Mouse (Mus musculus): ENCODE measurements around the gene Prn. TPM values are rescaled to one million over a fixed set of nuclear protein-coding genes. Genes with fewer than 3 reads are reported as not detected.

The Prn gene
- polyA plus RNA-seq, 1 experiment from 2014 or later: not detected

- Histone ChIP-seq H3K36me3 (ENCODE audit: insufficient read depth, low read length) (0 out of 2 replicates have a peak, but pooled peaks cover 17% of the 10 kb centered on the region), H3K4me2 (replicated peaks; ENCODE audit: low read depth, low read length) (no peak overlapping the region), H3K27me3 (replicated peaks; ENCODE audit: insufficient read depth, low read length) (no peaks in the 10 kb centered on the region), H3K9ac (replicated peaks; ENCODE audit: low read depth) (no peak overlapping the region), H3K27ac (ENCODE audit: low read length) (no peak overlapping the region), H3K4me1 (ENCODE audit: insufficient read depth, low read depth, low read length) (no peaks in the 10 kb centered on the region; the same call in 1 of the 2 replicates), H3K4me3 (ENCODE audit: low read depth, low read length) (no peak overlapping the region), H3K9me3 (ENCODE audit: low read length) (no peaks in the 10 kb centered on the region)
- 66% methylated on average over 4 of the region's 4 CpGs for WGBS
- ATAC-seq (no peak), DNase-seq (ENCODE audit: low spot score) (no peak)
- no peak for TF ChIP-seq CTCF (IDR thresholded peaks at IDR 0.05)
- no peak for TF ChIP-seq EP300 (IDR thresholded peaks at IDR 0.05)
These were observed 83.4 kb downstream of the Prn start for GRCm38 (mm10) chr2:131993151-131993550.

- Histone ChIP-seq H3K9me3 (ENCODE audit: low read length) (no peaks in the 10 kb centered on the region), H3K27me3 (replicated peaks; ENCODE audit: insufficient read depth, low read length) (no peaks in the 10 kb centered on the region), H3K9ac (replicated peaks; ENCODE audit: low read depth) (no peak overlapping the region), H3K4me3 (ENCODE audit: low read depth, low read length) (no peak overlapping the region), H3K36me3 (ENCODE audit: insufficient read depth, low read length) (0 out of 2 replicates have a peak, but pooled peaks cover 20% of the 10 kb centered on the region), H3K4me2 (replicated peaks; ENCODE audit: low read depth, low read length) (no peak overlapping the region), H3K4me1 (ENCODE audit: insufficient read depth, low read depth, low read length) (no peaks in the 10 kb centered on the region; the same call in 1 of the 2 replicates), H3K27ac (ENCODE audit: low read length) (no peak overlapping the region)
- WGBS: 42% methylated on average over 14 of the region's 14 CpGs
- DNase-seq (ENCODE audit: low spot score): no peak
- TF ChIP-seq EP300 (IDR thresholded peaks at IDR 0.05): no peak
- TF ChIP-seq CTCF (IDR thresholded peaks at IDR 0.05): no peak
- peak; percentile 10; the same call in 1 of the 2 replicates for ATAC-seq
These were observed 83.9 kb downstream of the Prn start for GRCm38 (mm10) chr2:131993563-131994088.

GRCm38 (mm10) chr2:131994971-131995370 is 85.2 kb downstream of the Prn start:
- 91% methylated on average over 6 of the region's 6 CpGs for WGBS
- no peak overlapping the region for H3K4me2 ChIP-seq (replicated peaks; ENCODE audit: low read depth, low read length)
- ATAC-seq: no peak
- peaks cover 24% of the 10 kb centered on the region; the same call in 1 of the 2 replicates for H3K36me3 ChIP-seq (ENCODE audit: insufficient read depth, low read length)
- no peak for TF ChIP-seq CTCF (IDR thresholded peaks at IDR 0.05)
- no peak for TF ChIP-seq EP300 (IDR thresholded peaks at IDR 0.05)
- no peaks in the 10 kb centered on the region for H3K9me3 ChIP-seq (ENCODE audit: low read length)
- H3K27ac ChIP-seq (ENCODE audit: low read length): no peak overlapping the region
- no peaks in the 10 kb centered on the region for H3K27me3 ChIP-seq (replicated peaks; ENCODE audit: insufficient read depth, low read length)
- DNase-seq (ENCODE audit: low spot score): no peak
- H3K4me1 ChIP-seq (ENCODE audit: insufficient read depth, low read depth, low read length): no peaks in the 10 kb centered on the region; the same call in 1 of the 2 replicates
- no peak overlapping the region for H3K4me3 ChIP-seq (ENCODE audit: low read depth, low read length)
- H3K9ac ChIP-seq (replicated peaks; ENCODE audit: low read depth): no peak overlapping the region

- DNase-seq (ENCODE audit: low spot score) (no peak), ATAC-seq (no peak)
- Histone ChIP-seq H3K36me3 (ENCODE audit: insufficient read depth, low read length) (peaks cover 24% of the 10 kb centered on the region; the same call in 1 of the 2 replicates), H3K4me1 (ENCODE audit: insufficient read depth, low read depth, low read length) (no peaks in the 10 kb centered on the region; the same call in 1 of the 2 replicates), H3K27ac (ENCODE audit: low read length) (no peak overlapping the region), H3K4me2 (replicated peaks; ENCODE audit: low read depth, low read length) (no peak overlapping the region), H3K27me3 (replicated peaks; ENCODE audit: insufficient read depth, low read length) (no peaks in the 10 kb centered on the region), H3K9me3 (ENCODE audit: low read length) (no peaks in the 10 kb centered on the region), H3K9ac (replicated peaks; ENCODE audit: low read depth) (no peak overlapping the region), H3K4me3 (ENCODE audit: low read depth, low read length) (no peak overlapping the region)
- WGBS: 72% methylated on average over 12 of the region's 12 CpGs
- TF ChIP-seq CTCF (IDR thresholded peaks at IDR 0.05) (0 out of 2 replicates have a peak, but pooled peaks have one; percentile 3), EP300 (IDR thresholded peaks at IDR 0.05) (no peak)
These were observed 86.0 kb downstream of the Prn start for GRCm38 (mm10) chr2:131995742-131996141.

- H3K9me3 ChIP-seq (ENCODE audit: low read length): no peaks in the 10 kb centered on the region
- DNase-seq (ENCODE audit: low spot score): no peak
- H3K36me3 ChIP-seq (ENCODE audit: insufficient read depth, low read length): peaks cover 24% of the 10 kb centered on the region; the same call in 1 of the 2 replicates
- H3K9ac ChIP-seq (replicated peaks; ENCODE audit: low read depth): no peak overlapping the region
- H3K4me2 ChIP-seq (replicated peaks; ENCODE audit: low read depth, low read length): no peak overlapping the region
- no peaks in the 10 kb centered on the region; the same call in 1 of the 2 replicates for H3K4me1 ChIP-seq (ENCODE audit: insufficient read depth, low read depth, low read length)
- 70% methylated on average over 7 of the region's 7 CpGs for WGBS
- no peak for ATAC-seq
- H3K27me3 ChIP-seq (replicated peaks; ENCODE audit: insufficient read depth, low read length): no peaks in the 10 kb centered on the region
- H3K4me3 ChIP-seq (ENCODE audit: low read depth, low read length): no peak overlapping the region
- TF ChIP-seq EP300 (IDR thresholded peaks at IDR 0.05) (no peak), CTCF (IDR thresholded peaks at IDR 0.05) (no peak)
- no peak overlapping the region for H3K27ac ChIP-seq (ENCODE audit: low read length)
These were observed 86.6 kb downstream of the Prn start for GRCm38 (mm10) chr2:131996369-131996768.

- ATAC-seq (peak; percentile 25), DNase-seq (ENCODE audit: low spot score) (peak; percentile 45)
- Histone ChIP-seq H3K27me3 (replicated peaks; ENCODE audit: insufficient read depth, low read length) (no peaks in the 10 kb centered on the region), H3K9ac (replicated peaks; ENCODE audit: low read depth) (no peak overlapping the region), H3K36me3 (ENCODE audit: insufficient read depth, low read length) (peaks cover 28% of the 10 kb centered on the region; the same call in 1 of the 2 replicates), H3K4me1 (ENCODE audit: insufficient read depth, low read depth, low read length) (peaks cover 5% of the 10 kb centered on the region; the same call in 1 of the 2 replicates), H3K27ac (ENCODE audit: low read length) (no peak overlapping the region), H3K9me3 (ENCODE audit: low read length) (no peaks in the 10 kb centered on the region), H3K4me3 (ENCODE audit: low read depth, low read length) (no peak overlapping the region), H3K4me2 (replicated peaks; ENCODE audit: low read depth, low read length) (no peak overlapping the region)
- WGBS: 24% methylated on average over 5 of the region's 5 CpGs
- no peak for TF ChIP-seq CTCF (IDR thresholded peaks at IDR 0.05)
- no peak for TF ChIP-seq EP300 (IDR thresholded peaks at IDR 0.05)
These were observed 87.6 kb downstream of the Prn start for GRCm38 (mm10) chr2:131997356-131997755.

Measured in lung, postnatal 0 days (tissue).